Mouse (Mus musculus): Measurements from ENCODE around the gene Osgepl1. TPM values are rescaled to one million over a fixed set of nuclear protein-coding genes. Genes with fewer than 3 reads are reported as not detected.
"Not testable (repeated sequence)": the region's sequence is repeated elsewhere in the genome, so short reads cannot be mapped to it uniquely, and the experiment has no call there.

Gene Osgepl1
- polyA plus RNA-seq, 1 experiment = 6.1 TPM

GRCm38 (mm10) chr1:53324827-53325494, 11.5 kb downstream of the Osgepl1 start:
- H3K4me2 ChIP-seq (ENCODE audit: low read depth) = no peak overlapping the region
- no peaks in the 10 kb centered on the region for H3K27me3 ChIP-seq (ENCODE audit: control insufficient read depth, insufficient read depth, insufficient read length)
- TF ChIP-seq TCF3 (IDR thresholded peaks at IDR 0.05; ENCODE audit: insufficient read length, low read depth) = no peak
- TF ChIP-seq REST (IDR thresholded peaks at IDR 0.05; ENCODE audit: insufficient read depth, insufficient read length) = no peak
- TF ChIP-seq MAX (IDR thresholded peaks at IDR 0.05; ENCODE audit: low read depth) = no peak
- no peak for TF ChIP-seq E2F4 (IDR thresholded peaks at IDR 0.05; ENCODE audit: insufficient read depth)
- no peak for TF ChIP-seq TCF12 (IDR thresholded peaks at IDR 0.05; ENCODE audit: insufficient read depth, poor library complexity, severe bottlenecking)
- TF ChIP-seq USF1 (IDR thresholded peaks at IDR 0.05; ENCODE audit: low read depth) = no peak
- TF ChIP-seq SRF (IDR thresholded peaks at IDR 0.05; ENCODE audit: control insufficient read depth, insufficient read length, low read depth) = no peak
- no peak for TF ChIP-seq MYOD1 (IDR thresholded peaks at IDR 0.05; ENCODE audit: control insufficient read depth in 1 of 3, insufficient read length in 2 of 3, low read depth in 2 of 3)
- TF ChIP-seq POLR2A (IDR thresholded peaks at IDR 0.05; ENCODE audit: insufficient read length, low read depth) = no peak
- TF ChIP-seq MYOG (IDR thresholded peaks at IDR 0.05; ENCODE audit: control insufficient read depth in 1 of 3, insufficient read depth in 1 of 3, insufficient read length in 2 of 3, low read depth in 2 of 3) = no peak
- no peak for TF ChIP-seq POLR2AphosphoS2 (IDR thresholded peaks at IDR 0.05; ENCODE audit: insufficient read length, low read depth)
- TF ChIP-seq CEBPB (IDR thresholded peaks at IDR 0.05; ENCODE audit: insufficient read depth, poor library complexity, severe bottlenecking) = no peak
- H3K4me3 ChIP-seq = no peak overlapping the region
- H3K79me2 ChIP-seq (ENCODE audit: control insufficient read depth, insufficient read depth) = no peaks in the 10 kb centered on the region
- H3K36me3 ChIP-seq (ENCODE audit: control insufficient read depth, insufficient read depth) = peaks cover 8% of the 10 kb centered on the region
- no peak overlapping the region for H3ac ChIP-seq (ENCODE audit: control insufficient read depth, insufficient read length)

GRCm38 (mm10) chr1:53333527-53333926, 20.1 kb downstream of the Osgepl1 start:
- not testable (repeated sequence) for H3K27me3 ChIP-seq (ENCODE audit: control insufficient read depth, insufficient read depth, insufficient read length); H3K4me3 ChIP-seq

GRCm38 (mm10) chr1:53335465-53335864, 22.0 kb downstream of the Osgepl1 start:
- TF ChIP-seq MYOD1 (IDR thresholded peaks at IDR 0.05; ENCODE audit: control insufficient read depth in 1 of 3, insufficient read length in 2 of 3, low read depth in 2 of 3) (no peak), SRF (IDR thresholded peaks at IDR 0.05; ENCODE audit: control insufficient read depth, insufficient read length, low read depth) (no peak), MAX (IDR thresholded peaks at IDR 0.05; ENCODE audit: low read depth) (no peak), REST (IDR thresholded peaks at IDR 0.05; ENCODE audit: insufficient read depth, insufficient read length) (no peak), CEBPB (IDR thresholded peaks at IDR 0.05; ENCODE audit: insufficient read depth, poor library complexity, severe bottlenecking) (no peak), MYOG (IDR thresholded peaks at IDR 0.05; ENCODE audit: control insufficient read depth in 1 of 3, insufficient read depth in 1 of 3, insufficient read length in 2 of 3, low read depth in 2 of 3) (no peak), TCF3 (IDR thresholded peaks at IDR 0.05; ENCODE audit: insufficient read length, low read depth) (no peak), TCF12 (IDR thresholded peaks at IDR 0.05; ENCODE audit: insufficient read depth, poor library complexity, severe bottlenecking) (no peak)
- Histone ChIP-seq H3K79me2 (ENCODE audit: control insufficient read depth, insufficient read depth) (no peaks in the 10 kb centered on the region), H3K36me3 (ENCODE audit: control insufficient read depth, insufficient read depth) (no peaks in the 10 kb centered on the region), H3K27me3 (ENCODE audit: control insufficient read depth, insufficient read depth, insufficient read length) (no peaks in the 10 kb centered on the region), H3ac (ENCODE audit: control insufficient read depth, insufficient read length) (no peak overlapping the region), H3K4me3 (no peak overlapping the region), H3K4me2 (ENCODE audit: low read depth) (no peak overlapping the region)

More at GRCm38 (mm10) chr1:53333527-53333926, 20.1 kb downstream of the Osgepl1 start:
- H3K36me3 ChIP-seq (ENCODE audit: control insufficient read depth, insufficient read depth); H3K79me2 ChIP-seq (ENCODE audit: control insufficient read depth, insufficient read depth); H3K4me2 ChIP-seq (ENCODE audit: low read depth); H3ac ChIP-seq (ENCODE audit: control insufficient read depth, insufficient read length): not testable (repeated sequence)

GRCm38 (mm10) chr1:53337403-53337802, 24.0 kb downstream of the Osgepl1 start:
- not testable (repeated sequence) for H3K36me3 ChIP-seq (ENCODE audit: control insufficient read depth, insufficient read depth); H3K27me3 ChIP-seq (ENCODE audit: control insufficient read depth, insufficient read depth, insufficient read length); H3K4me3 ChIP-seq; H3ac ChIP-seq (ENCODE audit: control insufficient read depth, insufficient read length); H3K4me2 ChIP-seq (ENCODE audit: low read depth); H3K79me2 ChIP-seq (ENCODE audit: control insufficient read depth, insufficient read depth)

GRCm38 (mm10) chr1:53341071-53341470, 27.6 kb downstream of the Osgepl1 start:
- Histone ChIP-seq H3ac (ENCODE audit: control insufficient read depth, insufficient read length) (no peak overlapping the region), H3K4me3 (no peak overlapping the region), H3K79me2 (ENCODE audit: control insufficient read depth, insufficient read depth) (no peaks in the 10 kb centered on the region), H3K27me3 (ENCODE audit: control insufficient read depth, insufficient read depth, insufficient read length) (no peaks in the 10 kb centered on the region), H3K4me2 (ENCODE audit: low read depth) (no peak overlapping the region), H3K36me3 (ENCODE audit: control insufficient read depth, insufficient read depth) (peaks cover 32% of the 10 kb centered on the region)
- TF ChIP-seq MYOD1 (IDR thresholded peaks at IDR 0.05; ENCODE audit: control insufficient read depth in 1 of 3, insufficient read length in 2 of 3, low read depth in 2 of 3) (no peak), TCF3 (IDR thresholded peaks at IDR 0.05; ENCODE audit: insufficient read length, low read depth) (no peak), SRF (IDR thresholded peaks at IDR 0.05; ENCODE audit: control insufficient read depth, insufficient read length, low read depth) (no peak), REST (IDR thresholded peaks at IDR 0.05; ENCODE audit: insufficient read depth, insufficient read length) (no peak), E2F4 (IDR thresholded peaks at IDR 0.05; ENCODE audit: insufficient read depth) (no peak), CEBPB (IDR thresholded peaks at IDR 0.05; ENCODE audit: insufficient read depth, poor library complexity, severe bottlenecking) (no peak), TCF12 (IDR thresholded peaks at IDR 0.05; ENCODE audit: insufficient read depth, poor library complexity, severe bottlenecking) (no peak), MAX (IDR thresholded peaks at IDR 0.05; ENCODE audit: low read depth) (no peak)
